25 mouse cellular contexts compared by ENCODE assay signal in genomic region chr8:77732964-77733363, GRCm38 (mm10). TPM values are rescaled to one million over a fixed set of nuclear protein-coding genes. Genes with fewer than 3 reads are reported as not detected.
A peak's percentile ranks its signal among the peaks of the same experiment; 100 is the strongest.
DNase-seq lines count a peak whose midpoint lies in the region; ATAC-seq and TF ChIP-seq lines count a peak whose summit lies in the region.
"Had no signal": no experiment of that assay in that cellular context is flagged by ENCODE, and none has a peak within 500 bp of the region (broad histone marks: within the 10 kb centered on the region; RNA-seq: fewer than 3 reads in every experiment).

No protein-coding gene starts in this region.

- H3K36me3 ChIP-seq in lung, embryonic 15.5 days, result no peaks in the 10 kb centered on the region
- no peaks in the 10 kb centered on the region for H3K36me3 ChIP-seq in midbrain, embryonic 11.5 days (ENCODE audit: control insufficient read depth, insufficient read depth, low read length)
- no peaks in the 10 kb centered on the region for H3K36me3 ChIP-seq in midbrain, embryonic 13.5 days
- H3K36me3 ChIP-seq: embryonic facial prominence, embryonic 13.5 days; forebrain, embryonic 10.5 days; G1E; hindbrain, embryonic 10.5 days; hindbrain, embryonic 13.5 days had no signal

- no peak overlapping the region for H3K9ac ChIP-seq in lung, embryonic 15.5 days
- H3K9ac ChIP-seq in midbrain, embryonic 11.5 days (ENCODE audit: low read length), result no peak overlapping the region
- H3K9ac ChIP-seq in midbrain, embryonic 13.5 days (replicated peaks), result no peak overlapping the region
- H3K9ac ChIP-seq: embryonic facial prominence, embryonic 13.5 days; forebrain, embryonic 13.5 days; hindbrain, embryonic 13.5 days had no signal

- no peaks in the 10 kb centered on the region for H3K4me1 ChIP-seq in lung, embryonic 15.5 days
- H3K4me1 ChIP-seq in lung, adult 2 months (ENCODE audit: control insufficient read depth, insufficient read depth, low read length), result no peaks in the 10 kb centered on the region
- H3K4me1 ChIP-seq in midbrain, embryonic 11.5 days (ENCODE audit: control insufficient read depth, insufficient read depth, low read length), result no peaks in the 10 kb centered on the region
- H3K4me1 ChIP-seq in midbrain, embryonic 13.5 days (replicated peaks), result no peaks in the 10 kb centered on the region
- H3K4me1 ChIP-seq: embryonic facial prominence, embryonic 13.5 days; forebrain, embryonic 10.5 days; forebrain, embryonic 13.5 days; hindbrain, embryonic 10.5 days; hindbrain, embryonic 13.5 days had no signal

- peak; percentile 19 for DNase-seq in heart, adult 11 months
- no peak for DNase-seq in heart, postnatal 36 days
- no peak for DNase-seq in lung, adult 2 months
- DNase-seq in midbrain, embryonic 11.5 days (ENCODE audit: low spot score, missing footprints), result peak; percentile 6
- DNase-seq: adrenal gland, adult 2 months; adrenal gland, postnatal 14 days; B cell, adult 2 months; cerebellum, adult 11 months; cerebellum, adult 2 months; cerebellum, adult 9-11 months; cerebellum, postnatal 25 days; gastrocnemius, postnatal 10 days; gastrocnemius, postnatal 36 days had no signal

- H3K4me3 ChIP-seq in lung, embryonic 15.5 days, result no peak overlapping the region
- H3K4me3 ChIP-seq in lung, adult 2 months (replicated peaks; ENCODE audit: extremely low read depth, low read depth, low read length), result no peak overlapping the region
- H3K4me3 ChIP-seq in midbrain, embryonic 11.5 days (ENCODE audit: low read depth, low read length), result no peak overlapping the region
- H3K4me3 ChIP-seq in midbrain, embryonic 13.5 days (replicated peaks), result no peak overlapping the region
- H3K4me3 ChIP-seq: embryonic facial prominence, embryonic 13.5 days; forebrain, embryonic 10.5 days; forebrain, embryonic 13.5 days; hindbrain, embryonic 10.5 days; hindbrain, embryonic 13.5 days had no signal

- no peak for TF ChIP-seq POLR2A in lung, adult 2 months (IDR thresholded peaks at IDR 0.05; ENCODE audit: borderline replicate concordance, extremely low read depth, low read depth, low read length)

- TF ChIP-seq CTCF in lung, adult 2 months (IDR thresholded peaks at IDR 0.05; ENCODE audit: insufficient read depth, low read length), result no peak

- ATAC-seq in lung, embryonic 15.5 days (ENCODE audit: borderline replicate concordance, extremely low read depth, low FRiP score, low TSS enrichment), result peak; percentile 74; the same call in 1 of the 2 replicates
- ATAC-seq in midbrain, embryonic 11.5 days (ENCODE audit: low FRiP score), result no peak
- no peak for ATAC-seq in midbrain, embryonic 13.5 days
- ATAC-seq: forebrain, embryonic 13.5 days; forebrain, embryonic 16.5 days had no signal

- intact Hi-C loops in heart, postnatal 36 days (cut with DNase I), result no loop called here

- no peak overlapping the region for H3K4me2 ChIP-seq in lung, embryonic 15.5 days
- no peak overlapping the region for H3K4me2 ChIP-seq in midbrain, embryonic 11.5 days
- H3K4me2 ChIP-seq in midbrain, embryonic 13.5 days (replicated peaks), result no peak overlapping the region
- H3K4me2 ChIP-seq: embryonic facial prominence, embryonic 13.5 days; forebrain, embryonic 13.5 days; heart, embryonic 11.5 days; hindbrain, embryonic 13.5 days had no signal

- H3K9me3 ChIP-seq in lung, embryonic 15.5 days, result 0 out of 2 replicates have a peak, but pooled peaks cover 4% of the 10 kb centered on the region
- no peaks in the 10 kb centered on the region; the same call in 1 of the 2 replicates for H3K9me3 ChIP-seq in midbrain, embryonic 11.5 days (ENCODE audit: control insufficient read depth, low read length)
- H3K9me3 ChIP-seq in midbrain, embryonic 13.5 days, result no peaks in the 10 kb centered on the region
- H3K9me3 ChIP-seq: G1E had no signal

- H3K27me3 ChIP-seq in lung, embryonic 15.5 days, result no peaks in the 10 kb centered on the region
- no peaks in the 10 kb centered on the region for H3K27me3 ChIP-seq in midbrain, embryonic 11.5 days (ENCODE audit: control insufficient read depth, insufficient read depth, low read length)
- no peaks in the 10 kb centered on the region for H3K27me3 ChIP-seq in midbrain, embryonic 13.5 days
- H3K27me3 ChIP-seq: CH12.LX; embryonic facial prominence, embryonic 13.5 days; forebrain, embryonic 13.5 days; hindbrain, embryonic 13.5 days had no signal

- WGBS in lung, embryonic 15.5 days, result 35% methylated on average over 3 of the region's 3 CpGs
- WGBS in lung, adult 2 months, result 39% methylated on average over 3 of the region's 3 CpGs
- WGBS in midbrain, embryonic 11.5 days, result 72% methylated on average over 3 of the region's 3 CpGs
- 76% methylated on average over 3 of the region's 3 CpGs for WGBS in midbrain, embryonic 13.5 days

- no peak overlapping the region for H3K27ac ChIP-seq in lung, embryonic 15.5 days
- H3K27ac ChIP-seq in midbrain, embryonic 11.5 days (ENCODE audit: low read depth, low read length), result no peak overlapping the region
- no peak overlapping the region for H3K27ac ChIP-seq in midbrain, embryonic 13.5 days
- H3K27ac ChIP-seq: forebrain, embryonic 10.5 days; forebrain, embryonic 13.5 days; hindbrain, embryonic 10.5 days; hindbrain, embryonic 13.5 days had no signal

RNA-seq across cellular contexts. Expression of gene Ednra, which starts 8.7 kb away (rescaled TPM):
- 10 to 100 TPM; 39.2 to 43.5 TPM for total RNA-seq in heart, postnatal 36 days (2021)
- 109 and 116 TPM in 2 replicates for polyA plus RNA-seq in lung, embryonic 15.5 days (2015; fragmentation: Nextera tagmentation; extraction: Ambion mirVana)
- 35.5 and 50.1 TPM in 2 replicates for polyA plus RNA-seq in lung, adult 2 months (2012; rRNA removed)
- 13.4 and 17.9 TPM in 2 replicates for polyA plus RNA-seq in midbrain, embryonic 11.5 days (2014; fragmentation: Nextera tagmentation; extraction: Ambion mirVana)
- polyA plus RNA-seq in midbrain, embryonic 13.5 days (2015; fragmentation: Nextera tagmentation; extraction: Ambion mirVana), result 4.4 and 6.2 TPM in 2 replicates
- total RNA-seq: granulocyte monocyte progenitor cell, adult 5-6 weeks had no signal
- polyA plus RNA-seq: G1E had no signal

Comparison
In these comparisons a context has a peak if more than half of its experiments do, and no peak if none do; other contexts are left out.
1. DNase-seq: peak in heart, adult 11 months (single experiment) and midbrain, embryonic 11.5 days (single experiment); none in heart, postnatal 36 days (0 of 2) and lung, adult 2 months (single experiment).